Mouse (Mus musculus): Measurements from ENCODE around the gene 1700016D06Rik.

DNA sequence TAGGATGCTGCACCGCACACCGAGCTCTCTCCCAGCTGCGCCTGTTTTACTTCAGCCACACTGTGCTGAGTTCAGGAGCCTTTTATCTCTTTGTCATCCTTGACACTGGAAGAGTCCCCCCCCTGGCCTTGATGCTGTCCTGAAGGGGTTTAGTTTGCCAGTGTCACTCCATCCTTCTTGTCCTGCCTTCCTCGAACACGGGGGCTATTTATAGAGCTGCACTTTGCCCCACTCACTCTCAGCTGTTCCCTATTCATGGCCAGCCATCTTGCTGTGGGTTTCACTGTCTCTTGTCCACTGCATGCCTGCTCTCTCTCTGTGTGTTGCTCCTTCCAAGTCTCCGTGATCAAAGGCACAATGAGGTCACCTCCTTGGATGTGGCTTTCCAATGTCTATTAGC is 48.6 kb upstream of the 1700016D06Rik start:
- TF ChIP-seq CTCF (IDR thresholded peaks at IDR 0.05; ENCODE audit: borderline replicate concordance, insufficient read depth, low read length), result no peak
- no peak for TF ChIP-seq POLR2A (IDR thresholded peaks at IDR 0.05; ENCODE audit: low read depth, low read length)
